Mouse (Mus musculus): Measurements from ENCODE around the gene Ercc5. TPM values are rescaled to one million over a fixed set of nuclear protein-coding genes. Genes with fewer than 3 reads are reported as not detected.

Ercc5 gene
- polyA plus RNA-seq, 2 experiments: 4.7 to 5.4 TPM

GRCm38 (mm10) chr1:44198273-44199171 is 51.0 kb downstream of the Ercc5 start:
- H3K4me3 ChIP-seq (ENCODE audit: insufficient read depth in 1 of 2, low read depth in 2 of 2, low read length in 2 of 2): peak overlapping the region; percentile 18 to 21; a peak in 3 of 4 replicates
- no peak overlapping the region for H3K9ac ChIP-seq (replicated peaks)
- TF ChIP-seq CTCF (IDR thresholded peaks at IDR 0.05; ENCODE audit: low read depth) (no peak), EP300 (IDR thresholded peaks at IDR 0.05; ENCODE audit: low read depth) (no peak)
- no peaks in the 10 kb centered on the region for H3K9me3 ChIP-seq (ENCODE audit: control insufficient read depth, low read length)
- ATAC-seq (ENCODE audit: insufficient read depth) (no peak), DNase-seq (ENCODE audit: low read depth in 3 of 3, low spot score in 3 of 3) (peak in 1 of 3 experiments; percentile 2)
- H3K36me3 ChIP-seq (replicated peaks; ENCODE audit: control insufficient read depth, insufficient read depth, low read depth): no peaks in the 10 kb centered on the region
- peak overlapping the region; percentile 57 for H3K4me2 ChIP-seq (ENCODE audit: low read depth)
- 20% methylated on average over 47 of the region's 47 CpGs for WGBS (ENCODE audit: insufficient replicate concordance)
- H3K27me3 ChIP-seq (ENCODE audit: control insufficient read depth, insufficient read depth, low read length): peaks cover 3% of the 10 kb centered on the region; the same call in 1 of the 2 replicates
- no peak overlapping the region for H3K27ac ChIP-seq
- no peaks in the 10 kb centered on the region; a peak in 1 of 4 replicates for H3K4me1 ChIP-seq (replicated peaks; ENCODE audit: control insufficient read depth in 2 of 2, insufficient read depth in 2 of 2, low read length in 1 of 2)

GRCm38 (mm10) chr1:44202876-44203275 is 55.3 kb downstream of the Ercc5 start:
- no peak for ATAC-seq (ENCODE audit: insufficient read depth)
- Histone ChIP-seq H3K27me3 (ENCODE audit: control insufficient read depth, insufficient read depth, low read length) (peaks cover 3% of the 10 kb centered on the region; the same call in 1 of the 2 replicates), H3K36me3 (replicated peaks; ENCODE audit: control insufficient read depth, insufficient read depth, low read depth) (no peaks in the 10 kb centered on the region), H3K9me3 (ENCODE audit: control insufficient read depth, low read length) (no peaks in the 10 kb centered on the region), H3K4me1 (replicated peaks; ENCODE audit: control insufficient read depth in 2 of 2, insufficient read depth in 2 of 2, low read length in 1 of 2) (no peaks in the 10 kb centered on the region; a peak in 1 of 4 replicates), H3K4me3 (ENCODE audit: insufficient read depth in 1 of 2, low read depth in 2 of 2, low read length in 2 of 2) (no peak overlapping the region), H3K9ac (replicated peaks) (no peak overlapping the region), H3K4me2 (ENCODE audit: low read depth) (no peak overlapping the region), H3K27ac (no peak overlapping the region)
- no peak for TF ChIP-seq CTCF (IDR thresholded peaks at IDR 0.05; ENCODE audit: low read depth)
- WGBS (ENCODE audit: insufficient replicate concordance): 71% methylated on average over 15 of the region's 15 CpGs
- DNase-seq (ENCODE audit: low read depth in 3 of 3, low spot score in 3 of 3): no peak

GRCm38 (mm10) chr1:44214443-44214842 is 66.9 kb downstream of the Ercc5 start:
- Histone ChIP-seq H3K36me3 (replicated peaks; ENCODE audit: control insufficient read depth, insufficient read depth, low read depth) (no peaks in the 10 kb centered on the region), H3K27me3 (ENCODE audit: control insufficient read depth, insufficient read depth, low read length) (no peaks in the 10 kb centered on the region), H3K4me2 (ENCODE audit: low read depth) (no peak overlapping the region), H3K9ac (replicated peaks) (no peak overlapping the region), H3K9me3 (ENCODE audit: control insufficient read depth, low read length) (no peaks in the 10 kb centered on the region), H3K4me1 (replicated peaks; ENCODE audit: control insufficient read depth in 2 of 2, insufficient read depth in 2 of 2, low read length in 1 of 2) (no peaks in the 10 kb centered on the region), H3K4me3 (ENCODE audit: insufficient read depth in 1 of 2, low read depth in 2 of 2, low read length in 2 of 2) (no peak overlapping the region), H3K27ac (no peak overlapping the region)
- ATAC-seq (ENCODE audit: insufficient read depth) (no peak), DNase-seq (ENCODE audit: low read depth in 3 of 3, low spot score in 3 of 3) (no peak)
- WGBS (ENCODE audit: insufficient replicate concordance): 36% methylated on average over 2 of the region's 2 CpGs
- no peak for TF ChIP-seq CTCF (IDR thresholded peaks at IDR 0.05; ENCODE audit: low read depth)
- TF ChIP-seq EP300 (IDR thresholded peaks at IDR 0.05; ENCODE audit: low read depth): no peak

- no peak for TF ChIP-seq EP300 (IDR thresholded peaks at IDR 0.05; ENCODE audit: low read depth)
- no peak for TF ChIP-seq CTCF (IDR thresholded peaks at IDR 0.05; ENCODE audit: low read depth)
- DNase-seq (ENCODE audit: low read depth in 3 of 3, low spot score in 3 of 3) (no peak), ATAC-seq (ENCODE audit: insufficient read depth) (no peak)
- H3K36me3 ChIP-seq (replicated peaks; ENCODE audit: control insufficient read depth, insufficient read depth, low read depth): no peaks in the 10 kb centered on the region
- no peak overlapping the region for H3K27ac ChIP-seq
- H3K4me3 ChIP-seq (ENCODE audit: insufficient read depth in 1 of 2, low read depth in 2 of 2, low read length in 2 of 2): no peak overlapping the region
- H3K4me2 ChIP-seq (ENCODE audit: low read depth): no peak overlapping the region
- no peak overlapping the region for H3K9ac ChIP-seq (replicated peaks)
- 53% methylated on average over 2 of the region's 2 CpGs for WGBS (ENCODE audit: insufficient replicate concordance)
- no peaks in the 10 kb centered on the region for H3K9me3 ChIP-seq (ENCODE audit: control insufficient read depth, low read length)
- no peaks in the 10 kb centered on the region for H3K27me3 ChIP-seq (ENCODE audit: control insufficient read depth, insufficient read depth, low read length)
- H3K4me1 ChIP-seq (replicated peaks; ENCODE audit: control insufficient read depth in 2 of 2, insufficient read depth in 2 of 2, low read length in 1 of 2): no peaks in the 10 kb centered on the region
These were observed 69.0 kb downstream of the Ercc5 start for GRCm38 (mm10) chr1:44216352-44217116.

GRCm38 (mm10) chr1:44217118-44217517 is 69.6 kb downstream of the Ercc5 start:
- H3K4me1 ChIP-seq (replicated peaks; ENCODE audit: control insufficient read depth in 2 of 2, insufficient read depth in 2 of 2, low read length in 1 of 2): no peaks in the 10 kb centered on the region
- H3K9me3 ChIP-seq (ENCODE audit: control insufficient read depth, low read length): no peaks in the 10 kb centered on the region
- WGBS (ENCODE audit: insufficient replicate concordance): 47% methylated on average over 2 of the region's 2 CpGs
- no peak overlapping the region for H3K27ac ChIP-seq
- no peak overlapping the region for H3K9ac ChIP-seq (replicated peaks)
- no peaks in the 10 kb centered on the region for H3K27me3 ChIP-seq (ENCODE audit: control insufficient read depth, insufficient read depth, low read length)
- TF ChIP-seq CTCF (IDR thresholded peaks at IDR 0.05; ENCODE audit: low read depth) (no peak), EP300 (IDR thresholded peaks at IDR 0.05; ENCODE audit: low read depth) (no peak)
- no peaks in the 10 kb centered on the region for H3K36me3 ChIP-seq (replicated peaks; ENCODE audit: control insufficient read depth, insufficient read depth, low read depth)
- no peak for ATAC-seq (ENCODE audit: insufficient read depth)
- no peak for DNase-seq (ENCODE audit: low read depth in 3 of 3, low spot score in 3 of 3)
- no peak overlapping the region for H3K4me3 ChIP-seq (ENCODE audit: insufficient read depth in 1 of 2, low read depth in 2 of 2, low read length in 2 of 2)
- no peak overlapping the region for H3K4me2 ChIP-seq (ENCODE audit: low read depth)

All from liver, embryonic 14.5 days (tissue).